Mouse (Mus musculus): ENCODE results near the gene Nup88. TPM values are rescaled to one million over a fixed set of nuclear protein-coding genes. Genes with fewer than 3 reads are reported as not detected.

The Nup88 gene
- 10 to 100 TPM; 52.3 to 79.7 (median 65.2) TPM for total RNA-seq (2022)

DNA sequence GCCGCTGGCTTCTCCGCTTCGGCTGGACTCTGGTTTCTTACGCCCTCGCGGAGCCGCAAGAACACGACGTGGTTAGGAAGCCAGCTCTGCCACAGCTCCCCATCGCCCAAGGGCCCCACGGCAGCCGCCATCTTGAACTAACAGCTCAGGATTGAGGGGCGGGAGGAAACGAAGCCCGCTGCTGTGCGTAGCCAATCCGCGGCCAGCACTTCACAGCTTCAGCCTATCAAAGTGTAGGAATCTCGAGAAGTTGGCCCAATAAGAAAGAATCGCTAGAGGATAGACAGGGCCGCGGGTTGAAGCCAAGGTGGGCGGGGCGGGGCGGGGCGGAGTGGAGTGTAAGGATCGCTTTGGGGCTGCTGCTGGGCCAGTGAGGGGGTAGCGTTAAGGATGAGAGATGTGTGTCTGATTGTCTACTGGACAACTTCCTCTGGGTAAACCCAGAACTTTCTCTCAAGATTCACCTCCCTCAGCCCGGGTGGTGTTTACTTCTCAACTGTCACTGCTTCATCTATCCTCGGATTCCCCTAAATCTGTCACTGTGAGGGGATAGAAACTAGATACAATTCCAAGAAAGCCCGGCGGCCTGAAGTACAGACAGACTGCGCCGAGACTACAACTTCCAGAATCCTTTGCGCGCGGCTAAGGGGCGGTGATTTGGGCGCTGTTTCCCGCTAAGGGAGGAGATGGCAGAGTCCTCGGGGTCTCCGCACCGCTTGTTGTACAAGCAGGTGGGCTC lies at the start of gene Nup88, which contains the start of gene Rpain:
TSS of gene Nup88 (minus strand) at position 153 of the 739 bp plus-strand sequence.
TSS of gene Rpain (plus strand) at position 393 of the 739 bp plus-strand sequence.
- DNase-seq, result peak; percentile 91

DNA sequence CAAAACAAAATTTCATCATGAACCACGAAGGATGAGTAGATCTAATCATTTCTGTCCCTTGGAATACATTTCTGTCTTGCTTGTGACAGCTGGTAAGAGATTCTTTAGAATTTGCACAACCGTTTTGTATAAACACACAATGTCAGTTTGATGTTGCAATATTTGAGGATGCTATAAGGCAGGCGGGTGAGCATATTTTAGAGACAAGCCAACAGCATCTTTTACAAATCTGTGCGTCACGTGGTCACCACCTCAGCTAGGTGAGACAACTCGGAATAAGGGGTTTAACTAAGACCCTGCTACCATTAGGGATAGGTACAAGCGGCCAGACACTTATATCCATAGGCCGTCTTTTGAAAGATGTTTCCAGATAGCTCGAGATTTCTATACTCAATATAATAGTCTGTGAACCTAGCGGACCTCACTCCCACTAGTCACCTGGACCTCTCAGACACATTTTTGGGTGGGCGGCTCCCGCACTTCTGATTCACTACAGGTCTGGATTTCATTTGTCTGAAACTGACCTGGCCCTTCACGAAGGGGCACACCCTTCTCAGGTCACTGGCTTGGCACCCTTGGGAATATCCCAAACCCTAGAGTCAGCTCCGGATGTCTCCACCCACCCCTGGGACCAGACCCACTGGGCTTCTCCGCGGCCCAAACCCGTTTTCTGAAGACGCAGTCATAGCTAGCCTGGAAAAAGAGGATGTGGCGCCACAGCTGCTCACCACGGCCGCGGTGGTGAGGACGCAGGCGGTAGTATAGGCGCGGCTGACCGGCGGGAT lies 48.8 kb upstream of the Nup88 start:
- no peak for DNase-seq

DNA sequence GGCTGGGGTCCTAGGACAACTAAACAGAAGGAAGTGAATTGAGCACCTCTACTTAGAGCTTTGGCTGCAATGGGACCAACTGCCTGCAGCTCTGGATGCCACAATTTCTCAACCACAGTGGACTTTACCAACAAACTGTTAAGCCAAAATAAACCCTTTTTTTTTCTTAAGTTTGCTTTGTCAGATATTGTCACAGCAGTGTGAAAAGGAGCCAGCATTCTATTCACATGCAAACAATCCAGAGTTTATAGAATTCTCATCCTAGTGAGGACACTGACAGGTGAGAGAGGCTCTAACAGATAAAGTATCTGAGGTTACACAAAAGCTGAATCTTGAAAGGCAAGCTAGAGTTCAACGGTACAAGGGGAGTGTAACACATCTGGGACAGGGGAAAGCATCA lies 47.3 kb upstream of the Nup88 start:
- no peak for DNase-seq

DNA sequence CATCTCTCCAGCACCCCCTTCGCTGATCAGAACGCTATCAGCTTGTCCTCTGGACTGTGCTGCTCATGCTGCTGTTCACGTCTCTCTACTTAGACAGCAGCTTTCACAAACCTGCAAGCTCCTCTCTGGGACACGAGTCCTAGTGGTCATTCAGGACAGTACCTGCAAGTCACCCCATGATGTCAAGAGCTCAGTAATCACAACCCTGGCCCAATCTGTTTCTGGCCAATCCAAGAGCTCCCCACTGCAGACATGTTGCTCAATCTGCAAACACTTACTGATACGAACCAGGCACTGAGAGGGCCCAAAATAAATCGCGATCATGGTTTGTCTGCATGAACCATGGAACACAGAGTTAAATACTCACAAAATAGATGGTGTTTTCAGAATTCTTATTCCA lies 43.0 kb upstream of the Nup88 start:
- no peak for DNase-seq

DNA sequence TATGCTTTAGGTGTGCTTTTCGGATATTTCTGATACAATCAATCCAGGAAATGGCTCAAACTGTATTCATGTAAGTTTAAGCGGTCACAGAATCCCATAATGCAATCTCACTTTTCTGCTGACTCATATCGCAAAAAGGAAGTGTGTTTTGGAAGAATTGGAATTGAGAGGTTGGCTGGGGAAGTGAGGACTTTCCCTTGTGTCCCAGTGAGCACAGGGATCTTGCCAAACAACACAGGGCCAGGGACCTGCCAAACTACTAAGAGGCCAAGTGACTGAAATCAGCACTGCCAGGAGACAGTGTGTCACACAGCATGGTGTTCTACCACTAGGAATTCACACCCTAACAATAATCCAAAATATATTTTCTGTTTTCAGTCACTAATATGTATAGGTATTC lies 38.5 kb upstream of the Nup88 start:
- DNase-seq, result no peak

DNA sequence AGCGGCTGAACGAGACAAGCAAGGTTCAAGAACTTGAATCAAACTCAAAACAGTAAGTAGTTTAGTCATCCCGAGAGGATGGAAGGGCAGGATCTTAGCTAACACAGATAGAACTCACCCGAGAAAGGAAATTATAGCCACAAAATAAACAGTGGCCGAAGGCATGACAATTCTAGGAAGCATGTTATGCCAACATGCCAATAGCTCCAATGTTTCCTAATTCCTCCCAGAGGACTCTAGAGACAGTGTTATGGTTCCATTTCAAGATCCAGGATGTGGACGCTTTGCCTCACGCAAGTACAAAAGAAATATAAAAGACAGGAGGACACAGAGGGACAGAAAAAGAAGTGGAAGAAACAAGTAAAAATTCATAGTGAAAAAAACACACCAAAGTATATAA lies 38.1 kb upstream of the Nup88 start:
- no peak for DNase-seq

DNA sequence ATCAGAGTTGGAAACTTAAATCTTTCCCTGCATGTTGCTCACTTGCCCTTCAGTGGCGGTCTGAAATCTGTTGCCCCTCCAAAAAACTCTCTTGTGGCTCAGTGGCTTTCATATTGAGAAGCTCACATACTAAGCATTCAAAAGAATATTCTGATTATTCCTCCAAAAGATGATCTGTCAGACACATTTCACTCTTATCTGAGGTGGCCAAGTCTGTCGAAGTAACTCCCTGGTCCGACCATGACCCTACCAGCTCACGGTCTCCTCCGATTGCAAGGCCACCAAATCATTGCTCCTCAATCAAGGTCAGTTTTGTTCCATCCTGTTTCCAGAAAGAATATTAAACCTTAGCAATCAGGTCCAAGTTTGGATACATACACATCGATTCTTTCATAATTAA lies 37.3 kb upstream of the Nup88 start:
- peak; percentile 52 for DNase-seq

DNA sequence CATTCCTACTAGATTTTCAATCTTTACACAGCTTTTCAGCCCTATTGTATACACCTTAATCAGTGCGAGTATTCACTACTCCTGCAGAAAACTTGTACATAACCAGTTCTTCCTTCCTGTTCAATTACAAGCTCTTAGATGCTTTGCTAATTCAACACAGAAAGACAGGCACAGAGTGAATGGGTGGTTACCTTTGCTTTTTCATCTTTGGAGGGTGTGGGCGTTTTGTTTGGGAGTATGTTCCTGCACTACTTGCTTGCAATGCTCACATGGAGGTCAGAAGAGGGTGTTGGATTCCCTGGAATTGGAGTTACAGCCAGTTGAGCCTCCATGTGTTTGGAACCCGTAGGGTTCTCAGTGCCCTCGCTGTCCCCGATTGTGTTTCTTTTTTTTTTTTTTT lies 35.3 kb upstream of the Nup88 start:
- no peak for DNase-seq

DNA sequence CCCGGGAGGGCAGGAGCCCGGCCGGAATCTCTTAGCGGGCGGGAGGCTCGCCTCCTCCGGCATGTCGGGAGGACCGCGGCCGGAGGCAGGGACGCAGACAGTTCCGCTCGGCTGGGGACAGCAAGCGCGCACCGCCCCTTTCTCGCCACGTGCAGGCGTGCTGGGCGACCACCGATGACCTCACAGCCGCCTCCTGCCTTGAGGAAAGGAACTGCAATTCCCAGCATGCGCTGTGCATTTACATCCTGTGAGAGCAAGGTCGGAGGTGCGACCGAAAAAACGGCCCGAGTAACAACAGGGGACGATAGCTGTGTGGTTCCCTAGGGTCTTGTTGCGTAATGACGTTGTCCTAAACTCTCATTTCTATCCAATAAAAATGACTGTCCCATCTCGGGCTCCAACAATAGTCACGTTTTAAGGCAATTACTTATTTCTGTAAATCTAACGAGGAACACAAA lies 34.6 kb upstream of the Nup88 start, which contains the start of gene Dhx33:
TSS of gene Dhx33 (minus strand) at position 122 of the 458 bp plus-strand sequence.
- DNase-seq, result peak; percentile 97

DNA sequence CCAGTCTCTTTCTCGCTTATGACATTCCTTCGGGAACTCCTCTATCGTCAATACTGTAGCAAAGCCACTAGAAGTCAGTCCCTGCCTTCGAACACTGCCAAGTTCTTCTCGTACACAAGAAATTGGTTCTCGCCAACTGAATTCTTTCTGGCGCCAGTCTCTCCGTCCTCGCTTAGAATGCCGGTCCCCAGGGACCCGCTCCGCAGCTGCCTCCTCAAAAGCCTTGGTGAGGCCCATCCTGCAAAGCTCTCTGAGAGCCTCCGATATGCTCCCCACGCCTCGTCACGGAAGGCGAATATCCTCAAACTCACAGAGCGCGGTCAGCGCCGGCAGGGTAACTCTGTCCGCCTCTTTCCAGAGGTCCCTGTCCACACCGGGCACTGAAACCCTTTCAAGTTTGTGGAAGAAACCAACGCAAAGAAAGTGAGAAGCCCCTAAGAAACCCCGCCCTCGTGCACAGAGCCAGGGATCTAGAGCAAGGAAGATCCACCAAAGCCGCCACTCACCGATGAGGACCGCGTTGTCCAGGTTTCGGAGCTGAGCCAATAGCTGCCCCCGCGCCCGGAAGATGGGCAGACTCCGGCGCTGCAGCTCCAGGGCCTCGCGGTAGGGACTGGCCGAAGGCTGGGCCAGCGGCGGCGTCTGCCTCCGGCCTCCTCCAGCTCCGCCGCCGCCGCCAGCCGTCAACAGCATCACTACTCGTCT lies 34.0 kb upstream of the Nup88 start:
- no peak for DNase-seq

DNA sequence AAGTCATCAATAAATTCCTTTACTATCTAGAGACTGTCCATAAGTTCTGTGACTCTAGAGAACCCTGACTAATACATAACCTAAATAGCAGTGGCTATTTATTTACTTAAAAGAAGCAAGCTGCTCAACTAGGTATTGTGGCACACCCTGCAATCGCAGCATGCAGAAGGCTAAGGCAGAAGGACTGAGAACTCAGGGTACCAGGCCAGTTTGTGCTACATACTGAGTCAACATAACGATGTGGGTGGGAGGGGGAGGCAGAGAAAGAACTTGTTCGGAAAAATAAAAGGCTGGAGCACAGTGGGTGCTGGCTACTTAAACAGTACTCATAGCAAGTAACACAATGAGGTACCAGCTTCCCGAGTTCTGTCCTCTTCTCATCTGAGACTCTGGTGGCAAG lies 31.4 kb upstream of the Nup88 start:
- no peak for DNase-seq

DNA sequence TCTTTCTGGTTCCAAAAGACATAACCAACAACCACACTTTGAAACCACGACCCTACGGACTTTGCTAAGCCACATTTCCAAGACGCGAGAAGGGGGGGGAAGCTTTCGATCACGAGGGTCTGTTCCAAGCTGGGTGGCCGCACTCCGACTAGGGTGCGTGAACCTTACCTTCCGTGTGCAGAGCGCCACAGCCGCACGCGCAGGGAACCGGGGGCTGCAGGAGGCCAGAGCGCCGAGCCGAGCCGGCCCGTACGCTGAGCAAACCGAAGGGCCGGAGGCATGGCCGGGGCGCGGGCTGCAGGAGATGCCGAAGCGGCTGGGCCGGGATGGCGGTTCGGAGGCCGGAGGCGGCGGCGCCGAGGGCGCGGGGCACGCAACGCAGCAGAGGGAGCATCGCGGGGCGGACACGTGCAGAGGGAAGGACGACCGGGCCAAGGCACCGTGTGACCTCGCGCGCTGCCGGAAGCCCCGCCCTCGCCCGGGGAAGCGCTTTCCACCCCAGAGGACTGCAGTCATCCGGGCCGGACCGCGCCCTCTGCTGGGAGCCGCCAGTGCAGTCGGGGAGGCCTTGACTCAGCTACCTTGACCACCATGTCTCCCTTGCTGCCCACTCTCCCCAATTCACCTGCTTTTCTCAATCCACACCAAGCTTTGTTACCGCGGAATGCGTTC lies 12.9 kb upstream of the Nup88 start, which contains the start of gene C1qbp:
TSS of gene C1qbp (minus strand) at position 470 of the 672 bp plus-strand sequence.
- DNase-seq, result peak; percentile 89

DNA sequence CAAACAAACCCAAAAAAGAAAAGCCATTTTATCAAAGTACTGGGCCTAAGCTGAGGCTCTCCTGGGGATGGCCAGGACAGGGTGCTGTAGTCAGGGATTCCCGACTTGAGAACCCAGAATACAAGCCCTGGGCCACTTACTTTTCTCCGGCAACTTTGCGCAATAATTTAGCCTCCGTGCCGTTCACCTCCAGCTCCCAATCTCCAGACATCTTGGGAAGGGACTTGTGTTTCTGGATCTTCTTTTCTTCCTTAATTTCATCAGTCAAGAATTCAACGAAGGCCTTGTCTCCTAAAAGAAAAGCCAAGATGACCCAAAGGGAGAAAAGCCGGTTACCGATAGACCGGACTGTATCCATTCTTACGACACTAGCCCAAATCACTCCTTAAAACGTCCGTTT lies 12.3 kb upstream of the Nup88 start:
- no peak for DNase-seq

DNA sequence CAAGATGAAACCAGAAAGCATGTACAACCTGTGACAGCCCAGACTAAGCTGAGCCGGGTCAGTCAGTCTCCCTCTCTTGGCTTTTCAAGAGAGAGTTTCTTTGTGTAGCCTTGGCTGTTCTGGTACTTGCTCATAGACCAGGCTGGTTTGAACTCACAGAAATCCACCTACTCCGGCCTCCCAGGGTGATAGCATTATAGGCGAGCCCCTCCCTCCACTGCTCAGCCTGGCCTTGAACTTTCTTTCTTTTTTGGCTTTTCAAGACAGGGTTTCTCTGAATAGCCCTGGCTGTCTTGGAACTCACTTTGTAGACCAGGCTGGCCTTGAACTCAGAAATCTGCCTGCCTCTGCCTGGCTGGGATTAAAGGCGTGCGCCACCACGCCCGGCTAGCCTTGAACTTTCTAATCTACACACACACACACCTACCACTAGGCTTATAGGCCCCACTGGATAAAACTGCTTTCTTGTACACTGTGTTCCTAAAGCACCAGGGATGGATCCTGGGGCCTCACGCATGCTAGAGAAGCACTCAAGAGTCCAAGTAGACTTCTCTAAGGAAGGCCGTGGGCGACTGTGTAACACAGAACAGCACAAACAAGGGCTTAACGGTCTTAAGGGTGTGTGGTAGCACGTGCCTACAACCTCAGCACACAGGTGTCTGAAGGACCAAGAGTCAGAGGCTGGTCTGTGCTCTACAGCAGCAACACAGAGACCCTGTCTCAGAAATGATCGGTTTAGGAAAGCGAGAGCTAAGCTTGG lies 11.2 kb upstream of the Nup88 start:
- DNase-seq, result no peak

DNA sequence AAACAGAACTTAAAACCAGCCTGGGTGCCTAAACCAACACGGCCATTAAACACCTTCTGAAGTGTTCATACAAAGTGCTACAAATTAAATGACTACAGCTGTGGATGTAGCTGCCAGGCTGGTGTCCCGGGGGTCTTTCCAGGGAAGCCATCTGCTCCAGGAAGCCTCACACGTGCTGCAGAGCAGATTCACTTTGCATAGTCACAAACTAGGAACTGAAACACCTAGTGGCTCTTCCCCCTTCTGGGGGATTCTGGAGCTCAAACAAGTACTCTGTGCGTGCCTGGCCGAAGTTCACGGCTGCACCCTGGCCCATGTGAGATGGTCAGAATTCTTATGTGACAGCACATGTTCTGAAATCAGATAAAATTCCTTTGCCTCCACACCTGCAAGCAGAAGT lies 10.5 kb upstream of the Nup88 start:
- no peak for DNase-seq

DNA sequence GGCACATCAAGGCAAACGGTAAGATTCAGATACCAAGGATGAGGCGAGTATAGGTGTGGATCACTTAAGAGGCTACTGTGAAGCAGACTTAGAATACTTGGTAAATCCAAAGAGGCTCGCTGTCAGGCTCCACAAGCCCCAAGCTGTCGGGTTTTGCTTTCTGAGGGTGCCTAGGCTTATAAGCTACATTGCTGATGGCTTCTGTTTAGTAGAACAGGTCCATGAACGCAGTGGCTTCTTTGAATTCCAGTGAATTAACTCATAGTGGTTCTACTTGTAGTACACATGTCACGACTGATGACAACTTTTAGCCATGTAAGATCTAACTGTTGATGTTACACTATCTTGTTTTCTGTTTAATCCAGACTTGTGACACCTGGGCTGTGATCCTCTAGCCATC lies 7.5 kb upstream of the Nup88 start:
- no peak for DNase-seq

DNA sequence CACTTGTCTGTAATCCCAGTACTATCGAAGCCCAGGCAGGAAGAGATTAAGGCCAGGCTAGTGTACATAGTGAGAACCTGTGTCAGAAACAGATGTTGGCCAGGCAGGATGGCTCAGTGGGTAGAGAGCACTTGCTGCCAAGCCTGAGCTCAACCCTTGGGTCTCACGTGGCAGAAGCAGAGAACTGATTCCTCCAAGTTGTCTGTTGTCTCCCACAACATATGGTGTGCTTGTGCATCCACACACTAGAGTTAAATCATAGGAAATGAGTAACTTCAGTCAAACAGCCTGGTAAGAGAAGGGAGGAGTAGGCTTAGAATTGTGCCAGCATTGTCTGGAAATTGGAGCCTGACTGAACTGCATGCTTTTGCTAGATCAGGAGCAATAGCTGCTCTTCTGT lies 5.4 kb upstream of the Nup88 start:
- no peak for DNase-seq

DNA sequence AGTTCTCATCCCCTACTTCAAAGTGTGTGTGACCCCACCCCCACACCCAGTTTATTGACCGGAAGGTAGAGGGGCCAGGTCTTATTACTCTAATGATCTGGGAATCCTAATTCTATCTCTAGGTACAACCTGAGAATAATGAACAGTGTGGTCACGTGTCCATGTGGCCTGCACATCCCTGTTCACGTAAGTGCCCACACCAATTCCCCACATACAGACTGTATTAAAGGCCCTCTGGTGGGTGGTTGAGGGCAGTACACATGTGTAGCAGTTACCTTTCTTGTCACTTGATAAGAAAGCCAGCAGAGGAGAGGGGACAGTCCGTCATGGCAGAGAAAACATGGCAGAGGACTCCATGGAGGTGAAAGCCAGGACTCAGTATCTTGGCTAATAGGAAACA lies 4.2 kb upstream of the Nup88 start:
- no peak for DNase-seq

DNA sequence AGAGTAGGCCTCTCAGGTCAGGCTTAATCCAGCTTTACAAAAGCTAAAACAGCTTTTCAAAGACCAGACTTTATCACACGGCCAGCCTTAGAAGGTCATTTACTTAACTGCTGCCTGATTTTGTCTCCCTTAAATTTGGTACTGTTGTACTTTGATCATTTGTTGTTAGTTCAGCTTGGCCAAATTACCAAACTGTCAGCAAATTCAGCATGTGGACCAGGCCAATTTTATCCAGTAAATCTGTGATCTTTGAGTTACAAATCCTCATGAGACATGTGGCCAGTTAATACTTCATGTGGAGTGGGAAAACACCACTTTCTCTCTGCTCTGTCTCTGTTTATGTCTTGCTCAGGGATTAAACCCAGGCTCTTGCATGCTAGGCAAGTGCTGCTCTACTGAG lies 2.8 kb upstream of the Nup88 start:
- DNase-seq, result no peak

DNA sequence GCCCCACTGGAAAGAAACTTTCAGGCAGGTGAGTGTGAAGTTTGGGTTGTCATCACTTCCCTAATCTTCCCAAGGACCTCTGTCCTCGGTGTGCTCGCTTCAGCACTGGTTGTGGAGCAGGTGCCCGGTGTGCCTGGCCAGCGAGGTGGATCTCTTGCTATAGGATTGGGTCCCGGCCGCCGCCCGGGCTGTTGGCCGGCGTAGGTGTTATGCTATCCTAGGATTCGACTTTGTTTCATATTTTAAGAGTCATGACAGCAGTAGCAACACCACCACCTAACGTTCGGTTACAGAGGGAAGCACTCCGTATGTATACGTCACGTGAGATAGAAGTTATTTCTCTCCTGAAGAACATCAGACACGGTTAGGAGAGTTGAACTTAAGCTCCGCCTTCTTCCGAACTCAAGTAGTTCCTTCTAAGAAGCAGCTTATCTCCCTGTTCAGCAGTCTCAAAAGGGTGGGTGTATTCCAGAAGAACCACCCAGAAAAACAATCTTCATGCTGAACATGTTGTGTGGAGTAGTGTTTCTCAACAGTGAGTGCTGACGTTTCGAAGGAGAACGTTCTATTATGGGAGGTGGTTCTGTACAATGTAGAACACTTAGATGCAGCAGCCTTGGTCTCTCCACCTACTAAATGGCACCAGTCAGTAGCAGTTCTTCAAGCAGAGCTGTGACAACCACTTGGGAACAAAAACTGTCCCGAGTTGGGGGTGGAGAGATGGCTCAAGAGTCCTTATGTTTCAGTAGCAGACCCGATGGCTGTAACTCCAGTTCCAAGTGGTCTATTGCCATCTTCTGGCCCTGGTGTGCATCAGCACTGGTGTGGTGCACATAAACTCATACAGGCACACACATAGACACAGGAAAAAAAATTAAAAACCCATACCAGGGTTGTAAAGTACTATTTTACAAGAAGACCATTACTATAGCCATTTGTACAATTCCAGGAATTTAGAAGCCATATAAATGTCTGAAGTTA lies 1.1 kb upstream of the Nup88 start:
- no peak for DNase-seq
